Mouse (Mus musculus): ENCODE measurements around the gene Fxyd1.

DNA sequence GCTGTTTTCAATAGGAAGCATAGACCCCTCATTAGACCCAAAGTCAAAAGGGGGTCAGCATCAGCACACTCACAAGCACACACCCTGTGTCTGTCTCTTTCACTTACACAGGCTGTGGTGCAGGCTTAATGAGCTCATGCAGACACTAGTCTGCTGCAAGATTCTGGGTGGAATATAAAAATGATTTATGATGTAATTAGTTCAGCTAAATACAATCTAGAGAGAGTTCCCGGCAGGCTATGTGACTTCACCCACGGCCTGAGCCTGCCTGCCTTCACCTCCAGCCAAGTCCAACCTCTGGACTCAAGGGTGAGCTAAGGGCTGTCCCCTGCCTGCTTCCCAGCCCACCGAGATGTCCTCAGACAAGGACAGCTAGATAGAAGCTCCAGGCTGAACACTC lies 48.1 kb downstream of the Fxyd1 start:
- TF ChIP-seq GATA1 (IDR thresholded peaks at IDR 0.05; ENCODE audit: borderline replicate concordance, low read length) (no peak), FLI1 (IDR thresholded peaks at IDR 0.05; ENCODE audit: low read length) (no peak)

Data from megakaryocyte, embryonic 14.5 days (primary cell).